Mouse (Mus musculus) thymus, adult 18-20 months (tissue): ENCODE results near the gene Shank2.

Experiments
- DNase-seq, 2 experiments: peaks; one replicate each; pipeline ENCODE4 v3.0.0; 2022; ENCODE audit warnings: mixed read lengths in 2 of 2

Shank2 gene

GRCm38 (mm10) chr7:144108141-144108540 lies 106.4 kb downstream of the Shank2 start:
- DNase-seq, result no peak

DNA sequence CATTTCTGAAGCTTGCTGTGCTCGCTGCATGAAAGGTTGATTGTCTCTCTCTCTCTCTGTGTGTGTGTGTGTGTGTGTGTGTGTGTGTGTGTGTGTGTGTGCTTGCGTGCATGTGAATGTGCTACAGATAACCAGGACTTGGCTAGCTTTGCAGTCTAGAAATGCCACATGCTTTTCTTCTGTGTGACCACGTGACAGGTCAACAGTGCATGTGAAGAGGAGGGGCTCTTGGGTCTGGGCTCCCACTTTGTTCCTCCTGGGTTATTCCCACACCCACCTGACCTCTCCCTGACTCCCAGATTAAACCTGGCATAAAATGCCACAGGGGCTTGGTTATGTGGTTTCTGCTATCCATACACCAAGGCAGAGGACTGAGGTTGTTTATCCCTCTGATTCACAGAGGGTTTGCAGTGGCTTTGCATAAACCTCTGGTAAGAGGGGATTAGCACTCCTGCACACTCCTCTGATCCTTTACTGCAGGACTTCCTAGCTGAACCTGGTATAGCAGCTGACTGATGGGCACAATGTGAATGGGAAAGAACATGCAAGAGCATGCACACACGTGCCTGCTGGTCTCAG lies 109.4 kb downstream of the Shank2 start:
- DNase-seq, result no peak

DNA sequence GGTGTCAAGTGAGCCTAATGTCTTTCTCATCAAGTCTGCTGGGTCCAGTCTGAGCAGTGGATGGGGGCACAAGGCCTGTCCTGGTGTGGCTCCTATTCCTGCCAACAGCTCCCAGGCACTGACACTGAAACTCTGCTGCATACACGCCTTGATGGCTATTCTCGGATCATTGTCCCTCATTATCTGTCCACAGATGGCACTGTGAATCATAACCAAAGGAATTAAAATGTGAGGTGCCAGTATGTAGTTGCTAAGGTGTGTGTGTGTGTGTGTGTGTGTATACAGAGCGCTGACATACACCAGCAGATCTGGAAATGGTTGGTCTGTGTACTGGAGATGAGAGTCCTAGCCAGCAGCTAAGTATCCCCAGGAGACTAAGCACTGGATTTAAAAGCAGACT lies 110.3 kb downstream of the Shank2 start:
- DNase-seq, result no peak

DNA sequence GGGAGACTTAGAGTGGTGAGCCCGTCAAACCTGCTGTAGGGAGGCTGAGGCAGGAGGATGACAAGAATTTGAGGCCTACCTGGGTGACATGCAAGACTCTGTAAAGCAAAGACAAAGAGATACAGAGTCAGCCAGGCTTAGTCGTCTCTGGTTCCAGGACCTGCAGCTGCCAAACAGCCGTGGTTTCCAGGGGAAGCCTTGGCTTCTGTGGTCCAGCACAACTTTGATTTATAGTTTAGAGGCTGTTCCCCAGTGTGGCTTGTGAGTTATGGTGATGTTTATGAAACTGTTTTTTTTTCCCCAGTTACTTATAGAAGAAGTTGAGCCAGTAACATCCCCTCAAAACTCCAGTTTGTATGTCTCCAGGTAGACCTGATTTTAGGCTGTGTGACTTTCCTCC lies 112.5 kb downstream of the Shank2 start:
- DNase-seq, result no peak

DNA sequence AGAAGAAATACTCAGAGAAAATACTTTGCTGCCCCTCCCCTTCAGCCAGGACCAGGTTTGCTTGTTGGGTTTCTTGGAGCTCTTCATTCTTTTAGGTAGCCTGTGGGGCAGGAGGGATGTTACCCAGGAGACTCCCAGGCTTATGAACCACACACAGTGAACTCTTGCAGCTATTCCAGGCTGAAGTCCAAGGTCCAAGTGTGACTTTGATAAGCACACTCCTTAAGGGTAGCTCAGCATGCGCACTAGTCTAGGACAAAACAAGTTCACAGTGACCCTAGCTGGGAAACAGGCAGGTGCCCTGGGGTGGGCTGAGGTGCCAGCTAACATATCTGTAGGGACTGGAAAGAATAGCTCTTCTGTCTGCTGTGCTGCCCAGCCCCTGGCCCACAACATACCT lies 117.8 kb downstream of the Shank2 start:
- no peak for DNase-seq

GRCm38 (mm10) chr7:144132699-144133387 lies 131.1 kb downstream of the Shank2 start:
- DNase-seq, result no peak

DNA sequence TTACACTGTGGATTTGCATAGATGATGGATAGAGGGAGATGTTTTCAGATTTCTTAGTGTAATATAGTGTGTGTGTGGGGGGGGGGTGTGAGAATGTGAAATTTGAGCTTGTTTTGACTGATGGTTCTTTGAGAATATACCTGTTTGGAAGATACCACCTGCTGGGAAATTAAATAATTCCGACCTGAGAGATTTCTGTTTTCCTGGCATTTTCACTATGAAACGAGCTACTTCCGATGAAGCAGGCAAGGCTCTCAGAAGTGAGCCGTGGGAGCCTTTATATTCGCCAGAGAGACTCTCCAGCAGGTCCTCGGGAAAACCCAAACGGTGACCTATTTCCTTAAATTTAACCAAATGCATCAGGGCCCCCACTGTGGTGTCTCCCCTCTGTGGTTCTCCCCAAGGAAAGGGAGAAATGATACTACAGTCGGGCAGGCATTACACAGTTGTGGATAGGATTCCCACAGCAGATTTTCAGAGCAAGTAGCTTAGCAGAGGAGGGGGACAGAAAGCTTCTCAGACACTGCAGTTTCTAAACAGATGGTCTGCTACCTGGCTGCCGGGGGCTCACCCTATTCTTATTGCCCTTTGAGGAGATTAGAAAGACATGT lies 131.8 kb downstream of the Shank2 start:
- no peak for DNase-seq

- DNase-seq, result no peak
These were observed 133.0 kb downstream of the Shank2 start for GRCm38 (mm10) chr7:144134699-144135098.

- no peak for DNase-seq
These were observed 136.1 kb downstream of the Shank2 start for GRCm38 (mm10) chr7:144137827-144138226.

- DNase-seq, result no peak
These were observed 136.7 kb downstream of the Shank2 start for GRCm38 (mm10) chr7:144138476-144138875.

- DNase-seq, result no peak
These were observed 138.0 kb downstream of the Shank2 start for GRCm38 (mm10) chr7:144139691-144140090.

DNA sequence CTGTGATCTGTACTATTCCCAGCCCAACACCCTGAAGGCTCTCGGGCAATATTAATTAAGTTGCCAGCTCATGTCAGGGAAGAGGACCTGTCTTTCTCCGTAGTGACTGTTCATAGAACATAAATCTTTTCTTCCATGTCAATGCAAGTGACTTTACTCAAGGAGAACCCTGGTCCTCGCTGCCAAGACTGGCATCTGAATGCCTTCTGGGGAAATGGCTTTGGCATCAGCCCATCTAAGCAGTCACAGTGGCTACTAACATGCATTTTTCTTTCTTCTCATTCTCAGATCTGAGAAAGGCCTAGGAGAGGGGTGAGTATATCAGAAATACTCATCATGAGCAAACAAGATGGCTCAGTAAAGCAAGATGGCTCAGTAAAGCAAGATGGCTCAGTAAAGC lies 138.7 kb downstream of the Shank2 start:
- no peak for DNase-seq

- no peak for DNase-seq
These were observed 140.3 kb downstream of the Shank2 start for GRCm38 (mm10) chr7:144142036-144142435.

DNA sequence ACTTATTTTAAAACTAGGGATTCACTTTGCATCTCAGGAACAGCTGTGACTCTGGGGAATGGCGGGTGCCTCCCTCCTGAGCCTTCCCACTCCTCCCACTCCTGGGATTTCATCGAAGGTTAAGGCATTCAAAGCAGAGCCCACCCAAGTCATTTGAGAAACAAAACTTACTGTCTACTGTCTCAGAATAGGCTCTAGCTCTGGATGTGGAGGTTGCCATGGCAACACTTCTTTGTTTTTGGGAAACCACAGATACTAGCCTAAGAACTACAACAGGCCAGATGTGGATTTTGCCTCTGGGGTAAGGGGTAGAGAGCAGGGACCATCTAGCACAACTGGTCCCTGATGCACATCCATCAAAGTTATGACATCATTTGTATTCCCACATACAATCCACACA lies 142.2 kb downstream of the Shank2 start:
- DNase-seq, result no peak

GRCm38 (mm10) chr7:144148111-144148510 lies 146.4 kb downstream of the Shank2 start:
- no peak for DNase-seq

GRCm38 (mm10) chr7:144153124-144153523 lies 151.4 kb downstream of the Shank2 start:
- no peak for DNase-seq

DNA sequence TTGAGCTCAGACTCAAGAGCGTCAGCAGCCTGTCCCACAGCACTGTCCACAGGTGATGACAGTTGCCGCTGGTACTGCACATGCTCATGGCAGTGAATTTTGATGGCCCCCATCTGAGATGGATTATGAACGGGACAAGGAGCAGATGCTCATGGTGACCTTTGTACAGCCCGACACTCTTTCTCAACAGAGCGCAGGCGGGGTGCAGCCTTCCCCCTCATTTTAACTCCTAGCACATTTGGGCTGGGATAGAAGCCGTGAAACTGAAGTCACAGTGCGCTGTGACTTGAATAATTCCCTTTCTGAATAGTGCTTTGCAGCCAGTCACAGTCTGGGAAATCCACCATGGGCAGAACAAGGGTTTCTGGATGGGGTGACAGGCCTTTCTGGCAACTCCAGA lies 152.0 kb downstream of the Shank2 start:
- DNase-seq, result no peak

- no peak for DNase-seq
These were observed 156.2 kb downstream of the Shank2 start for GRCm38 (mm10) chr7:144157936-144158335.

GRCm38 (mm10) chr7:144159556-144159955 lies 157.8 kb downstream of the Shank2 start:
- no peak for DNase-seq

GRCm38 (mm10) chr7:144160066-144160465 lies 158.3 kb downstream of the Shank2 start:
- DNase-seq, result no peak

DNA sequence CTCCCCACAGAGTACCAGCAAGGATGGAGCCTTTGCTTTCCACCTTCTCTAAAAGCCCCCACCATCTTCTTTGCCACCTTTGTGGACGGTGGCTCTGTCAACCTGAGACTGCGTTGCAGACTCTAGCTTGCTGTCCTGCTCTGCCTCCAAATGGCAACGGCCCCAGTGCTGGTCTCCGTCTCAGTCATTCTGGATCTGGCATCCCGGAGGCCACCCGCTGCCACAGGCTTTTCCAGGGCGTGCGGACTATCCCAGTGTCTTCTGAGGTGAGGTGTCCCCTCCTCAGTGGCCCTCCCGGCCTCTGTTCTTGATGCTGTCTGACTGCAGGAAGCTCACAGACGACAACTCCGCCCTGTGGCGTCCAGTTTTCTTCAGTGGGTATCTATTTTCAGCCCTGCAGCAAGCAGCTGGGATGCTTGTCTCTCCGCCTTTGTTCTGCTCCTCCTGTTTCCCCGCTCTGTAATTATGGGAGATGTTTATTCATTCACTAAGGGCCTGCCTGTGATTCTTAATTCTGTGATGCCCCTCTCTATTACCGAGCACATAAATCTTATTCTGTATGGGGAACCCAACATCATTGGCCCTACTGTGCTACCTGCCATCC lies 159.0 kb downstream of the Shank2 start:
- no peak for DNase-seq

- no peak for DNase-seq
These were observed 168.5 kb downstream of the Shank2 start for GRCm38 (mm10) chr7:144170272-144170671.

GRCm38 (mm10) chr7:144170686-144171085 lies 169.0 kb downstream of the Shank2 start:
- no peak for DNase-seq

GRCm38 (mm10) chr7:144173869-144174268 lies 172.1 kb downstream of the Shank2 start:
- DNase-seq, result no peak
